Mouse (Mus musculus) embryonic facial prominence, embryonic 11.5 days (tissue): ENCODE results near the gene Fchsd2. TPM values are rescaled to one million over a fixed set of nuclear protein-coding genes. Genes with fewer than 3 reads are reported as not detected.

Experiments
- ATAC-seq: fragments of 200-750 bp; cut with Nextera tagmentation; replicated peaks from 2 replicates; pipeline ENCODE4 v1.8.0; 2017; ENCODE audit warnings: low read depth; ENCODE audit not compliant: insufficient number of reproducible peaks, low FRiP score, low TSS enrichment
- DNase-seq: peaks from one replicate; pipeline ENCODE4 v3.0.0-alpha.2; 2015; ENCODE audit warnings: low spot score
- H3K27ac ChIP-seq: fragments of 300-500 bp; sonication (generic); replicated peaks from 2 replicates; pipeline ENCODE4 v1.5.1; 2014; ENCODE audit warnings: mild to moderate bottlenecking, low read depth, low read length, control low read depth
- H3K27me3 ChIP-seq: fragments of 300-500 bp; sonication (generic); 2 replicates; pipeline ENCODE4 v1.6.1; 2014; ENCODE audit warnings: mild to moderate bottlenecking, low read length, moderate library complexity, mixed read lengths; ENCODE audit not compliant: control insufficient read depth, insufficient read depth
- H3K36me3 ChIP-seq: fragments of 300-500 bp; sonication (generic); replicated peaks from 2 replicates; pipeline ENCODE4 v1.6.1; 2014; ENCODE audit warnings: low read depth, mild to moderate bottlenecking, low read length, moderate library complexity, mixed read lengths; ENCODE audit not compliant: control insufficient read depth, insufficient read depth
- H3K4me1 ChIP-seq: fragments of 300-500 bp; sonication (generic); 2 replicates; pipeline ENCODE4 v1.6.1; 2014; ENCODE audit warnings: low read length, mixed read lengths; ENCODE audit not compliant: control insufficient read depth, insufficient read depth
- H3K4me2 ChIP-seq: fragments of 300-500 bp; sonication (generic); 2 replicates; pipeline ENCODE4 v1.6.1; 2014; ENCODE audit warnings: low read depth, mild to moderate bottlenecking, control low read depth, low read length, moderate library complexity
- H3K4me3 ChIP-seq: fragments of 300-500 bp; sonication (generic); 2 replicates; pipeline ENCODE4 v1.5.1; 2014; ENCODE audit warnings: low read depth, low read length, control low read depth
- H3K9ac ChIP-seq: fragments of 300-500 bp; sonication (generic); replicated peaks from 2 replicates; pipeline ENCODE4 v1.6.1; 2014; ENCODE audit warnings: mild to moderate bottlenecking, control low read depth, low read length
- H3K9me3 ChIP-seq: fragments of 300-500 bp; sonication (generic); replicated peaks from 2 replicates; pipeline ENCODE4 v1.6.1; 2016; ENCODE audit warnings: mild to moderate bottlenecking, low read length, inconsistent platforms, mixed read lengths; ENCODE audit not compliant: control insufficient read depth
- WGBS: fragments of 180-500 bp; shearing (Covaris S2); extraction: QIAGEN DNeasy Blood & Tissue Kit; methylation state at CpG from one replicate; pipeline ENCODE4 v1.1.7; 2014; 5-methylcytosine and 5-hydroxymethylcytosine counted together
- polyA plus RNA-seq: library from polyadenylated mRNA; unstranded; fragments of >200 nt; fragmentation: Nextera tagmentation; extraction: Ambion mirVana; gene quantifications from 2 replicates; pipeline ENCODE4 v1.2.1, GENCODE M21; 2014

The Fchsd2 gene
- 21.9 and 23.9 TPM in 2 replicates for polyA plus RNA-seq

GRCm38 (mm10) chr7:101092618-101093017, at the start of gene Fchsd2:
Fchsd2 (plus strand) TSS chr7:101092863.
- H3K27ac ChIP-seq: no peak within 1 kb of the TSS
- H3K4me3 ChIP-seq: no peak within 1 kb of the TSS
- DNase-seq: no peak
- H3K4me2 ChIP-seq: no peak within 1 kb of the TSS
- WGBS: 64% methylated on average over 7 of the region's 7 CpGs
- ATAC-seq: no peak
- H3K4me1 ChIP-seq: no peaks in the 10 kb centered on the region
- H3K36me3 ChIP-seq: no peaks in the 10 kb centered on the region
- no peaks in the 10 kb centered on the region for H3K9me3 ChIP-seq
- no peaks in the 10 kb centered on the region for H3K27me3 ChIP-seq
- H3K9ac ChIP-seq: no peak within 1 kb of the TSS

GRCm38 (mm10) chr7:101043846-101044541, 48.7 kb upstream of the Fchsd2 start:
- WGBS: 54% methylated on average over 8 of the region's 8 CpGs
- H3K4me2 ChIP-seq: no peak overlapping the region
- no peaks in the 10 kb centered on the region for H3K9me3 ChIP-seq
- H3K4me1 ChIP-seq: no peaks in the 10 kb centered on the region; the same call in 1 of the 2 replicates
- DNase-seq: no peak
- no peak overlapping the region for H3K27ac ChIP-seq
- H3K27me3 ChIP-seq: no peaks in the 10 kb centered on the region
- no peak for ATAC-seq
- no peak overlapping the region for H3K9ac ChIP-seq
- no peaks in the 10 kb centered on the region for H3K36me3 ChIP-seq
- no peak overlapping the region for H3K4me3 ChIP-seq

DNA sequence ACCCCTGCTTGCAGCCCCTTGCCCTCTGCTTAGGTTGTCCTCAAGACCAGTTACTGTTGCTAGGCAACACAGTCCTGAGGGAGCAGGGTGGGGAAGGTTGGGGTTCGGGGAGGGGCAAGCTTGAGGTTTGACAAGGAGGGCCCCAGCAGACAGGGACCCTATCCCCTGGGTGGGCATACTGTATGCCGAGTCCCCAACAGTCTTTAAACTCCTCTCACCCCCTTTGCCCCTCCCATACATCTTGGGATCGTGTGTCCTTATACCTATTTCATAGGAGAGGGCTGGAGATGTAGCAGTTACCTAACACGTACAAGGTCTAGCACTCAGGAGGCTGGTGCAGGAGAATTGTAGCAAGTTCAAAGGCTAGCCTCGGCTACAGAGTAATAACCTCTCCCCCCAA, 44.4 kb upstream of the Fchsd2 start:
- ATAC-seq (no peak), DNase-seq (no peak)
- H3K36me3 ChIP-seq: no peaks in the 10 kb centered on the region
- H3K27ac ChIP-seq: no peak overlapping the region
- H3K4me2 ChIP-seq: no peak overlapping the region
- H3K4me1 ChIP-seq: no peaks in the 10 kb centered on the region
- no peak overlapping the region for H3K9ac ChIP-seq
- 78% methylated on average over 5 of the region's 5 CpGs for WGBS
- no peaks in the 10 kb centered on the region for H3K27me3 ChIP-seq
- H3K4me3 ChIP-seq: no peak overlapping the region
- H3K9me3 ChIP-seq: no peaks in the 10 kb centered on the region

DNA sequence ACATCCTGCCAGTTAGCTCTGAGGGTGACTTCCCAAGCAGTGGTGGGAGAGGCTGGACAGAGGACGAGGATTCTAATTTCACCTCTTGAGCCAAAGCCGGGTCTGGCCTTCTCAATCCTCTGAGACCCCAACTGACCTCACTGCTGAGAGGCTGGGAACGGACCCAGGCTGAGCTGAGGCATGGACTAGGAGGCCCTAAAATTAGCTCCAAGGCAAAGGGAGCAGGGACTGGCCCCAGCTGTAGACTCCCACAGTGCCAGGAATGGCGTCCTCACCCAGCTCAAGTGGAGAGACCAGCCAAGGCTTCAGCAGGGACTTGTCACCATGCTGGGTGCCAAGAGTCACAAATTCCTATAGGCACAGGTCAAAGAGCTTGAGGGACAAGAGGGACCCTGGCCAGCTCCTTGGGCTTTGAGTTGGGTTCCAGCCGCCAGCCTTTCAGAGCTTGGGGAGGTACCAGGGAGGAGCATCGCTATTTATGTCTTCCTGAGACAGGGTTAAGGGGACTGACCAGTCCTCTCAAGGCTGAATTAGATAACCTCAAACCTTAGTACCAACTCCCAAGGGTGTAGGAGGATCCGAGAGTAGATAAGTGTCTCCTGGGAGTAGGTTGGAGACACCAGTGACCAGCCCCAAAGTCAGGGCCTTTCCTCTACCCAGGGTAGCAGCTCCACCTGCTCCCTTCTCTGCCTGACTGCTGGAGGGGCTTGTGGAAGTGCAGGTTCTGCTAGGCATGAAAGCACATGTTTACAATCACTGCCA, 43.2 kb upstream of the Fchsd2 start:
- Histone ChIP-seq H3K9me3 (no peaks in the 10 kb centered on the region), H3K4me1 (no peaks in the 10 kb centered on the region), H3K9ac (no peak overlapping the region), H3K36me3 (no peaks in the 10 kb centered on the region), H3K27me3 (no peaks in the 10 kb centered on the region), H3K4me2 (no peak overlapping the region), H3K27ac (no peak overlapping the region), H3K4me3 (no peak overlapping the region)
- ATAC-seq (no peak), DNase-seq (no peak)
- WGBS: 78% methylated on average over 7 of the region's 7 CpGs

GRCm38 (mm10) chr7:101050724-101051550, 41.7 kb upstream of the Fchsd2 start:
- H3K9me3 ChIP-seq: no peaks in the 10 kb centered on the region
- no peak overlapping the region for H3K4me3 ChIP-seq
- no peak overlapping the region for H3K4me2 ChIP-seq
- no peak for DNase-seq
- 0 out of 2 replicates have a peak, but pooled peaks have one; percentile 8 for ATAC-seq
- H3K27ac ChIP-seq: no peak overlapping the region
- 63% methylated on average over 13 of the region's 13 CpGs for WGBS
- no peaks in the 10 kb centered on the region for H3K27me3 ChIP-seq
- no peak overlapping the region for H3K9ac ChIP-seq
- H3K36me3 ChIP-seq: no peaks in the 10 kb centered on the region
- H3K4me1 ChIP-seq: no peaks in the 10 kb centered on the region

DNA sequence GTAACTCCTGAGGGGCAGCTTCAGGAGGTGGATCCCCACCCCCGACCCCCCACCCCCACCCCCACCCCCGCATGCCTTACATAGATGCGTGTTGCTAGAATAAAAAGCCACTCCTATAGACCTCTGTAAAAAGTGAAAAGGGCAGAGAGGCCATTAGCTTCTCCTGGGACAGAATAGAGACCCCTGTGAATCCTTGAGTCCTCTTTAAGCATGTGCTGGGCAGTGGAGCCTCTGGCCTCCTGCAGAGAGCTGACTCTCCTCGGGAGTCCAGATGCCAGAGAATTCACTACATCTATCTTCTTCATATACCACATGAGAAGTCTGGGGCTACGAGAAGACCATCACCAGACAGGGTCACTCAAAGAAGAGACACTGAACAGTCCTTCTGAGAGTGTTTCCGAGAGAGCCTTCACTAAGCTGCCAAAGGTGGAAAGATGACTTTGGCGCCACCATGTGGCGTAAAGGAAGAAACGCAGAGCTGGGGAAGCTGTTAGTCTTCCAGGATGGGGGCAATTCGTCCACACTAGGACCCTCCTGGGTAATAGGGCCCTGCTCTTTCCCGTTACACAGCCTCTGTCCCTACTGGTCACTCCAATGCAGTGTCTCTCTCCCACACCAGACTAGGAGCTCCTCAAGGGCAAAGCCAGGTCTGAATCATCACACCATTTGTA, 41.0 kb upstream of the Fchsd2 start:
- no peaks in the 10 kb centered on the region for H3K27me3 ChIP-seq
- ATAC-seq (peak; percentile 40; the same call in 1 of the 2 replicates), DNase-seq (peak; percentile 90)
- no peak overlapping the region for H3K4me2 ChIP-seq
- no peaks in the 10 kb centered on the region for H3K36me3 ChIP-seq
- 13% methylated on average over 11 of the region's 11 CpGs for WGBS
- H3K4me3 ChIP-seq: no peak overlapping the region
- H3K9ac ChIP-seq: no peak overlapping the region
- H3K9me3 ChIP-seq: no peaks in the 10 kb centered on the region
- no peak overlapping the region for H3K27ac ChIP-seq
- no peaks in the 10 kb centered on the region for H3K4me1 ChIP-seq

DNA sequence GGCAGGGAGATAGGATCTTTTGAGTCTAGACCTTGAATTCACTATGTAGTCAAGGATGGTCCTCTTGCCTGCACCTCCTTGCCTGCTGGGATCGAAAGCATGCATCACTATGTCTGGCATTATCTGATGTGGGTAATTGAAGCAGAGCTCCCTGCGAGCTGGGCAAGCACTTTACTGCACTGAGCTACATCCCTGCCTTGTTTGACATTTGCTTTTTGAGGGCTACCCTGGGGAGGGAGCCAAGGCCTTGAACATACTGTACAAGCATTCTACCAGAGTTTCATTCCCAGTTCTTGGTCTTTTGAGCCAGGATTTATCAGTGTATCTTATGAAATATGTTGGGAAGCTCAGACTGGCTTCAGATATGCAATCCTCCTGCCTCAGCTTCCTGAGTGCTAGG, 39.5 kb upstream of the Fchsd2 start:
- H3K4me3 ChIP-seq: no peak overlapping the region
- H3K27me3 ChIP-seq: no peaks in the 10 kb centered on the region
- H3K4me1 ChIP-seq: no peaks in the 10 kb centered on the region
- no peaks in the 10 kb centered on the region for H3K9me3 ChIP-seq
- ATAC-seq (no peak), DNase-seq (no peak)
- H3K36me3 ChIP-seq: no peaks in the 10 kb centered on the region
- H3K27ac ChIP-seq: no peak overlapping the region
- H3K9ac ChIP-seq: no peak overlapping the region
- 59% methylated on average over 2 of the region's 2 CpGs for WGBS
- H3K4me2 ChIP-seq: no peak overlapping the region
